Mouse (Mus musculus) large intestine, adult 2 months (tissue): Measurements from ENCODE around the gene Gm17428. TPM values are rescaled to one million over a fixed set of nuclear protein-coding genes. Genes with fewer than 3 reads are reported as not detected.
"Not testable (repeated sequence)": the region's sequence is repeated elsewhere in the genome, so short reads cannot be mapped to it uniquely, and the experiment has no call there.

Source experiments
- DNase-seq: peaks from one replicate; pipeline ENCODE4 v3.0.0-alpha.2; 2012; ENCODE audit warnings: low read depth, low spot score
- WGBS: fragments of 180-500 bp; shearing (Covaris S2); methylation state at CpG from one replicate; pipeline ENCODE4 v1.1.7; 2018; 5-methylcytosine and 5-hydroxymethylcytosine counted together
- polyA plus RNA-seq: library from polyadenylated mRNA; depleted of rRNA; stranded (reverse); fragments of >200 nt; gene quantifications from 2 replicates; pipeline ENCODE4 v1.2.3, GENCODE M21; 2012

The Gm17428 gene
- polyA plus RNA-seq, 1 experiment: not detected

DNA sequence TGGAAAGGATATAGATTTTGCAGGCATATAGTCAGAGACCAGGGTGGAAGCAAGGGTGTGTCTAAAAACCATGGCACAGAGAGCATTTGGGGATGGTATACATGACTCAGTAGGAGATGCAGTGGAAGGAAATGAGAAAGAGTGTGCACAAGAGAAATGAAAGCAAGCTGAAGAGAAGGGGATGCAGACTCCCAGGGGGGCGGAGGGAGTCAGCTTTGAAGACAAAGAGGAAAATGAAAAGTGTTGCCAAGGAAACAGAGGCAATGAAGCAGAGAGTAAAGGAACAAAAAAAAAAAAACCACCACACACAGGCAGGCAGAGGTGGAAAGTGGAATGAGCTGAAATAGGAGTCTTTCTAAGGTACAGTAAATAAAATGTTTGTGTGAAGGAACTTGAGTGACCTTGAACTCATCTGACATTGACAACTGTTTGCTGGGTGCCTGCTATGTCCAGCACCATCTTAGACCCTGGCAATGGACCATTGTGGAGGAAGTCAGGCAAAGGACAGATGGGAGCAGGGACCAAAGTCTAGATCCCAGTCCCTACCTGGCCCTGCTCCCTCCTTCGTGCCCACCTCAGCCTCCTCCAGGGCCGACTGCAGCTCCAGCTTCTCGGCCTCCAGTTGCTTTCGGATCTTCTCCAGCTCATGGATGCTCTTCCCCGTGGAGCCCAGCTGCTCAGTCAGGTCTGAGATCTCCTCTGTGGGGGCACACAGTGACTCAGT lies 2.5 kb upstream of the Gm17428 start:
- 89% methylated on average over 6 of the region's 6 CpGs for WGBS
- no peak for DNase-seq

DNA sequence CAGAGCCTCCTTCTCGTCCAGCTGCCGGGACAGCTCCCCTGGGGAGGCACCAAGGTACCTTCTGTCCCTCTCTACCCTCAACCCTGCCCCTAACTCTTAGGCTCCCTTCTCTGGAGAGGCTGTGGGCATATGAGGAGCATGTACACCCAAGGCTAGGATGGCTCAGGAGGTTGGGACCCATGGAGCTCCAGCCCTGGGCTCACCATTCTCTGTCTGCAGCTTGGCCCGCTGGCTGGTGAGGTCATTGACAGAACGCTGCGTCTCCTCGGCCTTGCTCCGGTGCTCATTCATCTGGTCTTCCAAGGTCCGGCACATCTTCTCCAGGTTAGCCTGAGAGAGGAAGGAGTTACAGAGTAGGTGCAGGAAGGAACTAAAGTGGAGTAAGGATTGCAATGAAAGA lies 1.9 kb downstream of the Gm17428 start:
- 88% methylated on average over 8 of the region's 8 CpGs for WGBS
- no peak for DNase-seq

DNA sequence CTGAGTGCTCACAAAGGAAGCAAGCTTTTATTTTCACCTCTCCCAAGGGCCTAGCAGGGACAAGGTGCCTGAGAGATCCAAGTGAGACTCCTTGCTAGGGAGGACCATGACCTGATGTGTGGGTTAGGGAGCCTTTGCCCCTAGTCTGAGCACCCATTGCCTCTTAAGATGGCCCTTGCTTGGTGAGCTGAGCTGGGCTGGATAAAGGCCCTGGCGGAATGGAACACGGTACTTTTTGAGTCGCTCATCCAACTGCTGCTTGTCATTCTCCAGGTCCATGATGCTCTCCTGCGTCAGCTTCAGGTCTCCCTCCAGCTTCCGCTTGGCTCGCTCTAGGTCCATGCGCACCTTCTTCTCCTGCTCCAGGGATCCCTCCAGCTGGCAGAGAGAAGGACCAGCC lies 5.2 kb downstream of the Gm17428 start:
- no peak for DNase-seq
- WGBS: 96% methylated on average over 7 of the region's 7 CpGs

DNA sequence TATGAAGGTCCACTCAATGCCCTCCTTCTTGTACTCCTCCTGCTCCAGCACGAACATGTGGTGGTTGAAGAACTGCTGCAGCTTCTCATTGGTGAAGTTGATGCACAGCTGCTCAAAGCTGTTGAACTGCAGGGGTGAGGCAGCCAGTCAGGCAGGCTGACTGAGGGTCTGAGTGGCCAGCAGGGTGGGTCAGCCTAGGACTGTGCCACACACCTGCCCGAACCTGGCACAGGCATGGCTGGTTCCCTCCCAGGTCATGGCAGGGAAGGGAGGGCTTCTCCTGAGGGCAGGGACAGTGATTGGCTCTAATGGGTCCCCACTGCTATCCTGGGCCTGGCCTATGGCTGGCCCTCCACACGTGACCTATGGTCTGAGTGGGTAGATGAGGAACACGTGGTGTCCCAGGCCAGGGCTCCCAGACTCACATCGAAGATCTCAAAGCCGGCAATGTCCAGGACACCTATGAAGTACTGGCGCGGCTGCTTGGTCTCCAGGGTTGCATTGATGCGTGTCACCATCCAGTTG lies 11.7 kb downstream of the Gm17428 start:
- WGBS: 81% methylated on average over 9 of the region's 9 CpGs
- DNase-seq: not testable (repeated sequence)

DNA sequence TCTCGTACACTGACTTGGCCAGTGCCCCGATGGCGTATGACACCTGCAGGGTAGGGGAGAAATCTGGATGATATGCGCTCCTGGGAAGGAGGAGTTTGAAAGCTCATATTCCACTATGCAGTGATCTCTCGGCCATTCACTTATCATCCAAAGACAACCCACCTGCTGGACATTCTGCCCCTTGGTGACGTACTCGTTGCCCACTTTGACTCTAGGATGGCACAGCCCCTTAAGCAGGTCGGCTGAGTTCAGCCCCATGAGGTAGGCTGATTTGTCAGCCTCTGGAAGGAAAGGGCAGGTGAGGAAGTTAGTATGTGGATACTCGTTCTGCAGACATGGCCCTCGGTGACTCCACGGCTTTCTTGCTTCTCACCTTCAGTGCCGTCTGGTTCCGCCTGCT lies 12.1 kb downstream of the Gm17428 start:
- 88% methylated on average over 13 of the region's 13 CpGs for WGBS
- no peak for DNase-seq

DNA sequence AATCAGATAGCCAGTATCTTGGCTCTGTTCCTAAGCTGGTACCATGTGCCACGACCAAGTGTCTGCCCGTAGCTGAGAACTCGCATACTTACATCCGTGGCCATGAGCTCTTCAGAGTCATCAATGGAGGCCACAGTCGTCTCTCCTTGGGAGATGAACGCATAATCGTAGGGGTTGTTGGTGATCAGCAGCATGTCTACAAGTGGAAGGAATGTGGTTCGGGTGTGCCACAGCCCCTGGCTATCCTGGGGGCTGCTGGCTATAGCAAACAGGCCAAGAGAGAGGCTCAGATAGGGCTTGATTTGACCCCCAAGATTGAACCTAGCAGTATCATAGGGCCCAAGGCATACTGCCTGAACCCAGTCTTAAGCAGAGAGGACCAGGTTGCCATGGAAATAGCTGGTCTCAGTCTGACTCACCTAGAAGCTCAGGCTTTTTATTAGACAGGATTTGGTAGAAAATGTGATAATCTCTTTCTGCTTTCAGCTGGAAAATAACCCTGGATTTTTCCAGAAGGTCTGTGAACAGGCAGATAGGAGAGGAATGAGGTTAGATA lies 13.2 kb downstream of the Gm17428 start:
- DNase-seq: no peak
- 75% methylated on average over 8 of the region's 8 CpGs for WGBS

DNA sequence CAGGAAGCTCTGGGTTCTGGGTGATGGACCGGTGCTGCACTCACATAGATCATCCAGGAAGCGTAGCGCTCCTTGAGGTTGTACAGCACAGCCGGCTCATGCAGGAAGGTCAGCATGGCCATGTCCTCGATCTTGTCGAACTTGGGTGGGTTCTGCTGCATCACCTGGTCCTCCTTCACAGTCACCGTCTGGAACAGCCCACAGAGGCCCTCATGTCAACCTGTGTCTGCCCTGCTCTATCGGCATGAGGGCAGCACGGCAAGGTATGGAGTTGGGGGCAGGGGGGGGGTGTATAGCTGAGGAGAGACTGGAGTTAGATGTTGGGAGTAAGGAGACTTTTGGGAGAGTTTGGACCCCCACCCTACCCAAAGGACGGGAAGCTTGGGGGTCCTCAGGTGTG lies 15.5 kb downstream of the Gm17428 start:
- WGBS: 88% methylated on average over 10 of the region's 10 CpGs
- DNase-seq: no peak

DNA sequence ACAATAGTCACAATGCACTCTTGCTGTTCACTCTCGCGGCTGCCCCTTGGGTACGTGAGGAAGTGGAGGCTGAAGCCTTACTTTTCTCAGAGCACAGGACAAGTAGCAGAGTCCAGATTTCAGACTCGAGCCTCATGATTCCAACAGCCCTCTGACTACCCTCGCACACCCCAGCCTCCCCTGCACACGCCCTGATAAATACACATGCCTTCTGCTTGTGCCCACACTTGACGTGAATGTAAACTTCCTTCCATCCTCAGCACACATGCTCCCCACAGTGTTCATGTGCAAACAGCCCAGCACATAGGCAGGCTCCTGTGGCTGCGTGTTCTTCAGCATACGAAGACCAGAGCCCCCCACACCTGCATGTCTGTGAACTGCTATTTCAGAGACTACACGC lies 16.9 kb downstream of the Gm17428 start:
- no peak for DNase-seq
- WGBS: 23% methylated on average over 10 of the region's 10 CpGs

DNA sequence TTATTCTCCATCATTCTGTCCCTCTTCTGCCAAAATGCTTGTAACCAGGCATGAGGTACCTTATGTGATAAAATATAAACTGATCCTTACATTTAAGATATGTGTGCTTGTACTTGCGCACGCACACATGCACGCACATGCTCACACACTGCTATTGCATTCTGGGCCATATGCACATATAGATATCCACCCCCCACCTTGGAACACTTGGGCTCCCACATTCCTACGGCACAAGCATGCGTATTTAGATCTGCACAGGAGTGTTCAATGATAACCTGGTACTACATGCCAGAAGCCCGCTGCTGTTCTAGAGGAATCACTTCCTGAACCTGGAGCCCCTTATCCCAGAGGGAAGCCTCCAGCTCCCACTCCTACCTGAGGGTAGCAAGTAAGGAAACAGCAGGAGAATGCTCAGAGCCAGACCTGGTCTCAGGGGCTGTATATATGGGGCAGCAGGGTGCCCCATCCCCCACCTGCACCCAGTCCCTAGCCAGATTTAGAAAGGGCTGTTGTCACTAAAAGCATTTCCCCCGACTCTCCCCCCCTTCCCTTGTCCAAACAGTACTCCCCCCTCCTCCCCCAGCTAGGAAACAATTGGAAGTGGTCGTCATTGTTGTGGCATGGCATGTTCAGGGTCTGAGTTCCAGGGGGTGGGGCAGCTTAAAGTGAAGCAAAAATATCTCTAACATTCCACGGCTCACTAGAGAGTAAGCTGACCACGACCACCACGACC lies 17.6 kb downstream of the Gm17428 start, which contains the start of gene Myh7:
TSS of gene Myh7 (minus strand) at position 491 of the 733 bp plus-strand sequence.
- no peak for DNase-seq
- 61% methylated on average over 11 of the region's 11 CpGs for WGBS

DNA sequence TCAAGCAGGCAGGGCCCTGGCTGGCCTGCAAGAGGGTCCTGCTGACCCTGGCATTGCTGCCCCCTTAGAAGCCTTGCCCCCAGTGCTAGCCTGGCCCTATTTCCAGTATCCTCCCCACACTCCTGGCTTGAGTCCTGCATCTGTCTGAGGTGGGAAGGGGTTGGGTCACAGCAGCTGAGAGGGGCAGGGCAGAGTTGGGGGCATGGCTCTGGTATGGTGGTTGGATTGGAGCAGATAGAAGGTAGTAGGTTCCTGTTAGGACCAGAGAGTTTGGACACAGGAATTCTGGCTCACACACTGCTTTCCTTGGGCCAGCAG lies 18.1 kb downstream of the Gm17428 start:
- no peak for DNase-seq

DNA sequence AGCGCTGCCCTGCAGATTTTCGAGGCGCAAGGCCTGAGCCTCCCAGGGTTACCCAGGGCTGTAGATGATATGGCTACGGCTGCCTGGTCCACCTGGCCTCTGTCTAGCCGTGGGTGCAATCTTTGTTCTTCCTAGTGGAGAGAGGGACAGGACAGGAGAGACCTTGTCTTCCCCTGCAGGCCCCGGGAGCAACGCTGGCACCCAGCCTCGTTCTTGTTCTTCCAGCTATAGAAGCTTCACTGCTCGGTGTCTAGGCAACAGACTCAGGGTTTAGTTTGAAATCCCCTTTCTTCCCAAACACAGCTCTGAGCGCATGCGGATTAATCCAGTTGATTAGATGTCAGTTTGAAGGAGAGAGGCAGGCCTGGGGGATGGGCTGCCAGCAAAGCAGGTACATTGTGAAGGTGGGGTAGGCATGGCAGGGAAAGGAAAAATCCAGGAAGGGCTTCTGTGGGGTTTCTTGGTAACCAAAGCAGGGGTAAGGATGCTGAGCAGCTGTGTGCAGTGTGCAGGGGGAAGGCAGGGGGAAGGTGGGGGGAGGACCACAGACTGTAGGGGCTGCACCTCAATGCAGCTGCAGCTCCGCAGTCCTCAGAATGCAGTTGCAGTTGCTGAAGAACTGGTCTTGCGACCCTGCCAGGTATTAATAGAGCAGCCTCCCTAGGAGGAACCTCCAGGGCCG lies 18.9 kb downstream of the Gm17428 start:
- 53% methylated on average over 14 of the region's 14 CpGs for WGBS
- no peak for DNase-seq

DNA sequence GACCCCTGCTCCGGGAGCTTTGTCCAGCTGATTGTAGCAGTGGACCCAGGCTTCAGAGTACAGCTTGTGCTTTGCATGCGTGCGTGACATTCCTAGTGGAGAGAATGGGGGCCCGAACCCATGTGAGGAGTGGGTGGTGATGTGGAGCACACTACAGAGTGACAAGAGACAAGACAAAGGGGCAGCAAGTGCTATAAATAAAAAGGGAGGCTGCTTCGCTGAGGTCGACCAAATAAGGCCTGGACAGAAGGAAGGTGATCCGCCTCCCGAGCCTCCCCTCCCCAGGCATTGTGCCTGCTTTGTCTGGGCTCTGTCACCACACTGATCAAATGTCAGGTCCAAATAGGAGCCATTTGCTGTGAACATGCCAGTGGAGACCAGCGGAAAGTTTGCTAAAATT lies 20.1 kb downstream of the Gm17428 start:
- DNase-seq: no peak
- 74% methylated on average over 9 of the region's 9 CpGs for WGBS

DNA sequence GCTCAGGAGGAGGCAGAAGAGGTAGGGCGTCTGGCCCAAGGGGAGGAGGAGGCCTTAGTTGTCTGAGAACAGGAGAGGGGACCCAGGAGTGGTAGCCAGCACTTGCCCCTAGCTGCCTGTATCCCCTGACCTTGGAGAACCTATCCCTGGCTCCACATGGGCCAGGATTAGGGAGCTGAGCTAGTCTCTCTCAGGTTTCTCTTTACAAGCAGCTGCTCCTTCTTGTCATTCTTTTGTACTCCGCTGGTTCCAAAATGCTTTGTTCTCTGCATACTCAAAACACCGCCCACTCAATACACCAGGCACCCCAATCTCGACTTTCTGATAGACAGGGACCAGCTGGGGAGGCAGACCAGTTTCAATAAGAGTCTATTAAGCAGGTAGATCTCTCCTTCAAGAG lies 20.6 kb downstream of the Gm17428 start:
- WGBS: 64% methylated on average over 4 of the region's 4 CpGs

DNA sequence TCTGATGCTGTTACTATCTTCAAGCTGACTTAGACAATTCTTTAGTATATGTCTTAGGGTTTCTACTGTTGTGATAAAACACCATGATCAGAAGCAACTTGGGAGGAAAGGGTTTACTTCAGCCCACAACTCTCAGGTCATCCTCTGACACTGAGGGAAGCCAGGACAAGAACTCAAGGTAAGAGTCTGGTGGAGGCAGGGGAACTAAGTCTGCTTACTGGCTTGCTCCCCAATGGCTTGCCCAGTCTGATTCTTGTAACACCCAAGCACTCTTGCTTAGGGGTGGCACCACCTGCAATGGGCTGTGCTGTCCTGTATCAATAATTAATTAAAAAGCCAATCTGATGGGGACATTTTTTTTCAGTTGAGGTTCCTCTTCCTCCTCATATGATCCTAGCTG lies 21.9 kb downstream of the Gm17428 start:
- DNase-seq: no peak

More for the DNA sequence above, 20.6 kb downstream of the Gm17428 start:
- no peak for DNase-seq

DNA sequence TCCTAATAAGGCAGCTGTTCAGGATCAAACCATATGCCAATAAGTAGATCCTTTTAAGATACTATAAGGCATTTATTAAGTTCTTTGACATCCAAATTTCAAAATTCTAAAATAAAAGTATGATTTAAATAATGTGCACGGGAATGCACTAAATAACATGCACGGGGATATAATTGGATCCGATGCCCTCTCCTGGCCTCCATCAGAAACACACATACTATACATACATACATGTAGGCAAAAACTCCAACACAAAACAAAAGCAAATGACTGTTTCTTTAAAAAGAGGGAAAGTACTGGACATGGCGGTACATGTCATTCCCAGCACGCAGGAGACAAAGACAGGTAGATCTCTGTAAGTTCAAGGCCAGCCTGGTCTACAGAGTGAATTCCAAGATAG lies 23.1 kb downstream of the Gm17428 start:
- 71% methylated on average over 5 of the region's 5 CpGs for WGBS
- not testable (repeated sequence) for DNase-seq

DNA sequence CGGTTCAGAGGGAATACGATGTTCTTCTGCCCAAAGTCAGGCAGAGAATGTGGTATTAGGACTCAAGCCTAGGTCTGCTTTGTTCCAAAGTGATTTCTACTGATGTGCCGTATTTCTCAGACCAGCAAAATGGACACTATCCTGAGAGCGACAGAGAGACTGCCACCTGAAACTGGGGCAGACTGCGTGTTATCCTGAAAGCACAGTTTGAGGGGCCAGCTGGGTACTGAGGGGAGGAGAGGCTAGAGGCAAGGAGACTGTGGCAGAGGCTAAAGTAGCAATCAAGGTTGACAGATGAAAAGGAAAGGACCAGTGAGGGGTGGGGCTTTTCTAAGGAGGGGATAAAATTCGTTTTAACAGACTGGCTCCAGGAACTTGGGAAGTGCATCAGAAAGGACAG lies 24.1 kb downstream of the Gm17428 start:
- DNase-seq: no peak
- WGBS: 80% methylated on average over 6 of the region's 6 CpGs

DNA sequence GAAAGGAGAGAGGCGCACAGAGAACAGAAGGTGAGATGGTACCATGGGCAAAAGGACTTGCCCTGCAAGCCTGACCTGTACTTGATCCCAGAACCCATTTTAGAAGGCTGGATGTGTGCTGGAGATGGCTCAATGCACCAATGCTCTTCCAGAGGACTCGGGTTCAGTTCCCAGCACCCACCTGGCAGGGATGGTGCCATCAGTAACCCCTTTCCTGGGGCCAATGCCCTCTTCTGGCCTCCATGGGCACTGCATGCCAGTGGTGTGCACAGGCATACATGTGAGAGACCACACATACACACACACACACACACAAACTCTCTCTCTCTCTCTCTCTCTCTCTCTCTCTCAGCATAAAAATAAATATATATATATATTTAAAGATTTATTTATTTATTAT lies 24.7 kb downstream of the Gm17428 start:
- WGBS: 98% methylated on average over 2 of the region's 2 CpGs

DNA sequence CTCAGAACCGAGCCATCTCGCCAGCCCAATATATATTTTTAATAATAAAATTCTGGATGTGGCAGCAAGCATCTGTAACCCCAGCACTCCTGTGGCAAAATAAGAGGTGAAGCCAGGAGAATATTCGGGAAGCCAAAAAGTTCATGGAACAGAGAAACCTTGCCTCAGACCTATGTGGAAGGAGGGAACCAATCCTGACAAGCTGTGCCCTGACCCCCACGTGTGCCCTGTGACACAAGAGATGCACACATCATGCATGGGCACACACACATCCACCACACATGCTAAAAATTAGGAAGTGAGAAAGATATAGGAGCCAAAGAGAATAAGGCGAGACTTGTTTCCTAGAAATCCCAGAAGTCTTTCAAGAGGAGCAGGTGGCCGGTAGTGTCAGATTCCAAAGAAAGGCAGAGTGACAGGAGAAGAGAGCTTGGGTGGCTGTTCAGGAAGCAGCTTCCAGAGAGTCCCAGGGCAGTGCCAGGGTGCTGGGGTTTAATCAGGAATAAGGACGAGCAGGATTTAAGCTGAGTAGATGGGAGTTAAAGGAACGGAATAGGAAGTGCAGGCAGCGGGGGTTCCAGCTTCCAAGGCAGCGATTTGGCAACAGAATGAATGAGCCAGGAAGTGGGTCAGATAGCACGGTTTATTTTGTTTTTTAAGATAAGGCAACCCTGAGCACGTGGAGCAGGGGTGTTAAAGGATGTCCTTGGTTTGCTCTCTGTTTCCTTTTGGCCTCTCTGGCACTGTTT lies 25.4 kb downstream of the Gm17428 start:
- DNase-seq: no peak
- 40% methylated on average over 12 of the region's 12 CpGs for WGBS

More for the DNA sequence above, 24.7 kb downstream of the Gm17428 start:
- no peak for DNase-seq

DNA sequence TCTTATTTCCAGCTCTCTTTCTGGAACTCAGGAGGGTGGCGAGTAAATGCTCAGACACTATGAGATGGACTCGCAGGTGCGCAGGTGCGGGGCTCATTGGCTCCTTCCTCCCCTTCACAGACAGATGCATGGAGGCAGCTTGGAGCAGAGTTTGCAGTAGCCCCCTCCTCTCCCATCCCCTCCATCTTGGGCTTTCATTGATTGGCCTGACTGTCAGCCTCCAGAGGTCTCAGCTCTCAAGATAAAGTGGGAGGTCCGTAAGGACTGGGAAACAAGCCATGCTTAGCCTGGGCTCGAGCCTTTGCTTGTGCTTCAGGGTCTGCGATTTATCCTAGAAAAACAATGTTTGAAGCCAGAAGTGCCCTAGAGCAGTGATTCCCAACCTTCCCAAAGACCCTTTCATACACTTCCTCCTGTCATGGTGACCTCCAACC lies 26.0 kb downstream of the Gm17428 start:
- WGBS: 62% methylated on average over 7 of the region's 7 CpGs
- no peak for DNase-seq
